Mouse (Mus musculus) spleen, adult 2 months (tissue): ENCODE data around the gene Fam169b.

ENCODE experiments used
- CTCF ChIP-seq: fragments of 200-500 bp; IDR thresholded peaks from 2 replicates; pipeline ENCODE4 v1.5.1; 2011; ENCODE audit warnings: mild to moderate bottlenecking, inconsistent platforms; ENCODE audit not compliant: insufficient read depth, insufficient read length, insufficient replicate concordance; ENCODE audit errors: extremely low read depth
- POLR2A ChIP-seq: fragments of 200-500 bp; IDR thresholded peaks from 2 replicates; pipeline ENCODE4 v1.6.1; 2011; ENCODE audit warnings: low read depth, low read length, inconsistent platforms

DNA sequence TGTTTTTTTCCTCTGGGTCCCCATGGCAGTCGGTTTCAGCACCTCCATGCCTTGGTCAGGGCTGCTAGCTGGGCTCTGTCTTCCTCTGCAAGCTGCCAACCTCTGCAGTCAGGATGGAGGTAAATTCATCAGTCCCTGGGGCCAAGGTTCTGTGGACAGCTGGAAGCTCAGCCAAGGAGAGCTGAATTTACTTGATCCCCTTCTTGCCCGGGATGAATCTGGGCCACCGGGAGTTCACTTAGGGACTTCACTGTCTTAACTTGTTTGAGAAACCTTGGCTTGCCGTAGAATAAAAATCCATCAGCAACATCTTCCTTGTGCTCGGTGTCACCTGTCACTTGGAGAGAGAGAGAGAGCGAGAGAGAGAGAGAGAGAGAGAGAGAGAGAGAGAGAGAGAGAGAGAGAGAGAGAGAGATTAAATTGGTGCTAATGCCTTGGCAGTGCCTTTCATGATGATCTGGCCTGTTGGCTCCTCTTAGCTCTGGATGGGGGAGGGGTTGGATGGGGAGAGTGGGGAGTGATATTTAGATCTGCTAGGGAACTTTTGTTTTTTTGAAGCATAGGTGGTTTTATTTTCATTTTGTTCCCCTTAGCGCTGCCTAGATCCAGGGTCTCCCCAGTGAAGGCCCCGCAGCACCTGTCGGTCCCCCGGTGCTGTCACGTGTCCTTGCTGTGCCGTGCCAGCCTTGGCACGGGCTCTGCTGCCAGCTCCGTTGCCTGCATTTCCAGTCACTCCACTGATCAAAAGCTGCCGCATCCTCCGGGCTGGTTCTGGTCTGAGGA, 44.6 kb downstream of the Fam169b start:
- no peak for TF ChIP-seq CTCF
- no peak for TF ChIP-seq POLR2A
